Mouse (Mus musculus) ES-E14 (cell line): ENCODE measurements at regions not wholly inside any gene's neighbourhood (a gene's known extent, or its start where the extent isn't known, plus 50 kb on each side); places are given as distances from the start of the nearest gene placed in this dataset.

Experiments
- CHD2 ChIP-seq: IDR thresholded peaks from 2 replicates; pipeline ENCODE4 v1.6.1; 2014; ENCODE audit warnings: mild to moderate bottlenecking, low read depth, low read length, inconsistent platforms
- HCFC1 ChIP-seq: IDR thresholded peaks from 2 replicates; pipeline ENCODE4 v1.6.1; 2012; ENCODE audit warnings: low read length, inconsistent platforms, borderline replicate concordance; ENCODE audit not compliant: insufficient read depth
- MAFK ChIP-seq: IDR thresholded peaks from 2 replicates; pipeline ENCODE4 v1.6.1; 2014; ENCODE audit warnings: mild to moderate bottlenecking, low read depth, low read length, inconsistent platforms; ENCODE audit not compliant: insufficient read depth
- ZC3H11A ChIP-seq: IDR thresholded peaks from 2 replicates; pipeline ENCODE4 v1.6.1; 2012; ENCODE audit warnings: low read depth, mild to moderate bottlenecking, inconsistent platforms, low read length, borderline replicate concordance
- ZNF384 ChIP-seq: IDR thresholded peaks from 2 replicates; pipeline ENCODE4 v1.6.1; 2012; ENCODE audit warnings: low read depth, low read length, inconsistent platforms

DNA sequence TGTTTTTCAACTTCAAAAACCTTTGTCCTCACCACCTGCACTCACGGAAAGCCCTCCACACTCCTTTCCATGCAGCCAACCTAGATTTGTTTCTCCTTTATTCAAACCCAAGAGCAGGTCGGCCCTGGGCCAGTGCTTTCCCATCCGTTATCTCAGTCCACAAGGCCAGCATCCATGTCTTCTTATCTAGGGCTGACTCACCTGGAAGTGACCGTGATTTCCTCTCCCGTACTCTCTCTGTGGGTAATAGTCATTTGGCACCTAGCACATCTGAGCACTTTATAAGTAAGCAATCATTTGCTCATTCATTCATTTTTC, 106.2 kb downstream of the Rassf10 start:
- no peak for TF ChIP-seq CHD2
- TF ChIP-seq ZNF384: no peak
- TF ChIP-seq ZC3H11A: no peak
- TF ChIP-seq MAFK: no peak
- TF ChIP-seq HCFC1: no peak
